Mouse (Mus musculus): ENCODE measurements around the gene Gtpbp3. TPM values are rescaled to one million over a fixed set of nuclear protein-coding genes. Genes with fewer than 3 reads are reported as not detected.

Gene Gtpbp3
- total and polyA plus RNA-seq, 3 experiments, result 17.4 to 26.7 (median 20.7) TPM

DNA sequence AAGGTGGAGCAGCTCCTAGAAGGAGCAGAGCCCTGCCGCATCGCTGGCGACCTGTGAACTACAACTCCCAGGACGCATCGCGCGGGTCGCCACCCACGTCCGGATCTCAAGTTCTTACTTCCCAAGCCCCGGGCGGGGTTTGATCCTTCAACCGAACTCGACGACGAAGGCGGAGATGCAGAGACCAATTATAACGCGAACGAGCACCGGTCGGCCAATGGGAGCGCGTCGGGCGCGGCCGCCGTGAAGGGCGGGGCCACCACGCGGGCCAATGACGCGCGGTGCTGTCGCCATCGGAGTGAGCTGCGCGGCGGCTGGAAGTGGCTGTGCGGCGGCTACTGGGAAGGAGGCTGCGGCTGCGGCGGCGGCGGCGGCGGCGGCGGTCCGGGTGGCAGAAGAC lies 19.0 kb upstream of the Gtpbp3 start, which contains the start of gene Dda1:
Gene Dda1 (plus strand): TSS at position 284 of the 400 bp plus-strand sequence.
- peaks cover 32 to 55% of the 10 kb centered on the region in 2 experiments for H3K36me3 ChIP-seq (replicated peaks in 1 of 2; ENCODE audit: control insufficient read depth in 1 of 2, insufficient read depth in 1 of 2, low read length in 1 of 2)
- TF ChIP-seq GABPA (IDR thresholded peaks at IDR 0.05; ENCODE audit: insufficient replicate concordance, low read depth, low read length), result peak; percentile 50; the same call in 1 of the 2 replicates
- peak; percentile 90 for TF ChIP-seq ELF1 (IDR thresholded peaks at IDR 0.05; ENCODE audit: low read depth, low read length)
- peak; percentile 98 for TF ChIP-seq HCFC1 (IDR thresholded peaks at IDR 0.05; ENCODE audit: low read depth, low read length)
- peak; percentile 75; the same call in 1 of the 2 replicates for TF ChIP-seq ZMIZ1 (IDR thresholded peaks at IDR 0.05; ENCODE audit: low read depth, low read length)
- peak; percentile 94; the same call in 1 of the 2 replicates for TF ChIP-seq KAT2A (IDR thresholded peaks at IDR 0.05; ENCODE audit: insufficient replicate concordance, low read length)
- TF ChIP-seq TCF12 (IDR thresholded peaks at IDR 0.05; ENCODE audit: low read depth, low read length), result 0 out of 2 replicates have a peak, but pooled peaks have one; percentile 38
- TF ChIP-seq CHD2 (IDR thresholded peaks at IDR 0.05; ENCODE audit: low read length), result peak; percentile 70
- TF ChIP-seq CHD1 (IDR thresholded peaks at IDR 0.05; ENCODE audit: low read depth, low read length), result no peak
- TF ChIP-seq USF1 (IDR thresholded peaks at IDR 0.05; ENCODE audit: low read depth, low read length), result no peak
- no peak for TF ChIP-seq ZNF384 (IDR thresholded peaks at IDR 0.05; ENCODE audit: low read depth, low read length)
- TF ChIP-seq NRF1 (IDR thresholded peaks at IDR 0.05; ENCODE audit: low read depth, low read length), result peak; percentile 64
- peak; percentile 77 for TF ChIP-seq NELFE (IDR thresholded peaks at IDR 0.05; ENCODE audit: low read depth, low read length)
- TF ChIP-seq POLR2A (IDR thresholded peaks at IDR 0.05; ENCODE audit: low read depth, low read length), result peak; percentile 66
- 0 out of 2 replicates have a peak, but pooled peaks have one; percentile 22 for TF ChIP-seq E2F4 (IDR thresholded peaks at IDR 0.05; ENCODE audit: insufficient replicate concordance, low read depth, low read length)
- peak; percentile 27; the same call in 1 of the 2 replicates for TF ChIP-seq MXI1 (IDR thresholded peaks at IDR 0.05; ENCODE audit: low read depth, low read length)
- H3K9ac ChIP-seq (ENCODE audit: insufficient read depth, low read depth), result peak within 1 kb of the TSS; percentile 89
- in situ Hi-C loops (cut with MboI; ENCODE audit: low pct_ligation_motif_present, low pct_unique_long_range_greater_than_20kb, low sequenced_read_pairs), result loop anchor here (5.0 kb wide), 1 partner anchor 37 kb away; no protein-coding TSS in a partner anchor
- H3K4me2 ChIP-seq (ENCODE audit: insufficient read depth, low read depth, poor library complexity, severe bottlenecking), result peak within 1 kb of the TSS; percentile 80
- peaks cover 11 to 35% of the 10 kb centered on the region in 2 experiments for H3K4me1 ChIP-seq (ENCODE audit: control insufficient read depth in 1 of 2, insufficient read depth in 2 of 2)
- DNase-seq (ENCODE audit: extremely low read depth), result peak; percentile 99
- H3K9me3 ChIP-seq (replicated peaks; ENCODE audit: low read length), result no peaks in the 10 kb centered on the region
- dilution Hi-C loops (cut with MboI; ENCODE audit: extremely low pct_ligation_motif_present, extremely low pct_unique_long_range_greater_than_20kb, low sequenced_read_pairs), result no loop called here
- peaks cover 26% of the 10 kb centered on the region for H3K79me2 ChIP-seq (replicated peaks; ENCODE audit: control insufficient read depth, extremely low read depth, insufficient read depth, poor library complexity, severe bottlenecking)
- H3K4me3 ChIP-seq (replicated peaks in 1 of 3; ENCODE audit: low read depth in 2 of 3, low read length in 2 of 3, poor library complexity in 1 of 3), result peak within 1 kb of the TSS; percentile 73 to 81 (median 80)
- no peak within 1 kb of the TSS for H3K27ac ChIP-seq (ENCODE audit: insufficient read depth, low read depth)
- H3K27me3 ChIP-seq (replicated peaks), result no peaks in the 10 kb centered on the region

DNA sequence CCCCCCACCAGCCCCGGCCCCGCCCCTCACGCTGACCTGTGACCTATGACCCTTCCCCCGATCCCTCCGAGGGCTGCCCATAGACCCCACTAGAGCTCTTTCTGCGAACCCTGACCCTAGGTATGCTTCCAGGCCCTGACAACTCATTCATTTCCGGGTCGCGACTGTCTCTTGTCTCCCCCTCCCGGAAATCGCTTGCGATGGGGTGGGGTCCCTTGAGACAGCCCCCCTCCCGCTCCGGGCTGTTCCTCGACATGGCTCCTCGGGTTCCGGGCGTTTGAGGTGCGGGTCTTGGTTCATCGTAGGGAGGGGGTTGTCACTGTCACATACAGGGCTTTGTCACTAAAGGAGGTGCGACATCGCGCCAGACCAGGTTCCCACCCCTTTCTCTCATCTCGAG lies 18.5 kb upstream of the Gtpbp3 start:
- TF ChIP-seq MEF2A (IDR thresholded peaks at IDR 0.05; ENCODE audit: borderline replicate concordance, low read depth, low read length), result no peak
- TF ChIP-seq MAZ (IDR thresholded peaks at IDR 0.05; ENCODE audit: low read depth, low read length), result peak; percentile 57
- no peak for TF ChIP-seq JUN (IDR thresholded peaks at IDR 0.05; ENCODE audit: insufficient read depth, low read depth, low read length)
- TF ChIP-seq JUND (conservative IDR thresholded peaks at IDR 0.05; ENCODE audit: low read depth, low read length), result no peak
- no peak for TF ChIP-seq ZMIZ1 (IDR thresholded peaks at IDR 0.05; ENCODE audit: low read depth, low read length)
- TF ChIP-seq E2F4 (IDR thresholded peaks at IDR 0.05; ENCODE audit: insufficient replicate concordance, low read depth, low read length), result no peak
- TF ChIP-seq BHLHE40 (IDR thresholded peaks at IDR 0.05; ENCODE audit: low read depth, low read length), result no peak
- no peak for TF ChIP-seq ZKSCAN1 (IDR thresholded peaks at IDR 0.05; ENCODE audit: borderline replicate concordance, low read depth, low read length)
- TF ChIP-seq CTCF (conservative IDR thresholded peaks at IDR 0.05 in 1 of 2, IDR thresholded peaks at IDR 0.05 in 1 of 2; ENCODE audit: low read depth in 2 of 2, low read length in 2 of 2), result no peak
- peak; percentile 75 for TF ChIP-seq SIN3A (IDR thresholded peaks at IDR 0.05; ENCODE audit: low read length)
- no peak for TF ChIP-seq UBTF (IDR thresholded peaks at IDR 0.05; ENCODE audit: low read depth, low read length)
- no peak for TF ChIP-seq POLR2AphosphoS2 (IDR thresholded peaks at IDR 0.05; ENCODE audit: low read depth, low read length)
- TF ChIP-seq ELF1 (IDR thresholded peaks at IDR 0.05; ENCODE audit: low read depth, low read length), result peak; percentile 78
- TF ChIP-seq CHD2 (IDR thresholded peaks at IDR 0.05; ENCODE audit: low read length), result peak; percentile 67; the same call in 1 of the 2 replicates
- peak; percentile 30; the same call in 1 of the 2 replicates for TF ChIP-seq MXI1 (IDR thresholded peaks at IDR 0.05; ENCODE audit: low read depth, low read length)
- no peak for TF ChIP-seq GABPA (IDR thresholded peaks at IDR 0.05; ENCODE audit: insufficient replicate concordance, low read depth, low read length)
- TF ChIP-seq ETS1 (conservative IDR thresholded peaks at IDR 0.05; ENCODE audit: low read depth, low read length), result no peak
- TF ChIP-seq HCFC1 (IDR thresholded peaks at IDR 0.05; ENCODE audit: low read depth, low read length), result peak; percentile 71
- TF ChIP-seq TBP (conservative IDR thresholded peaks at IDR 0.05; ENCODE audit: low read depth, low read length), result no peak
- no peaks in the 10 kb centered on the region for H3K9me3 ChIP-seq (replicated peaks; ENCODE audit: low read length)
- peak overlapping the region; percentile 80 for H3K4me2 ChIP-seq (ENCODE audit: insufficient read depth, low read depth, poor library complexity, severe bottlenecking)
- in situ Hi-C loops (cut with MboI; ENCODE audit: low pct_ligation_motif_present, low pct_unique_long_range_greater_than_20kb, low sequenced_read_pairs) (loop anchor here (5.0 kb wide), 1 partner anchor 37 kb away; no protein-coding TSS in a partner anchor), dilution Hi-C loops (cut with MboI; ENCODE audit: extremely low pct_ligation_motif_present, extremely low pct_unique_long_range_greater_than_20kb, low sequenced_read_pairs) (no loop called here)
- H3K27me3 ChIP-seq (replicated peaks), result no peaks in the 10 kb centered on the region
- no peak for DNase-seq (ENCODE audit: extremely low read depth)
- H3K36me3 ChIP-seq (replicated peaks in 1 of 2; ENCODE audit: control insufficient read depth in 1 of 2, insufficient read depth in 1 of 2, low read length in 1 of 2), result peaks cover 36 to 60% of the 10 kb centered on the region in 2 experiments
- peaks cover 26% of the 10 kb centered on the region for H3K79me2 ChIP-seq (replicated peaks; ENCODE audit: control insufficient read depth, extremely low read depth, insufficient read depth, poor library complexity, severe bottlenecking)
- H3K27ac ChIP-seq (ENCODE audit: insufficient read depth, low read depth), result no peak overlapping the region
- peaks cover 9 to 30% of the 10 kb centered on the region in 2 experiments for H3K4me1 ChIP-seq (ENCODE audit: control insufficient read depth in 1 of 2, insufficient read depth in 2 of 2)
- H3K9ac ChIP-seq (ENCODE audit: insufficient read depth, low read depth), result peak overlapping the region; percentile 89
- peak overlapping the region; percentile 73 to 81 (median 80) for H3K4me3 ChIP-seq (replicated peaks in 1 of 3; ENCODE audit: low read depth in 2 of 3, low read length in 2 of 3, poor library complexity in 1 of 3)
